Comparison of ENCODE assay signal across 10 mouse cellular contexts in the genomic region with DNA sequence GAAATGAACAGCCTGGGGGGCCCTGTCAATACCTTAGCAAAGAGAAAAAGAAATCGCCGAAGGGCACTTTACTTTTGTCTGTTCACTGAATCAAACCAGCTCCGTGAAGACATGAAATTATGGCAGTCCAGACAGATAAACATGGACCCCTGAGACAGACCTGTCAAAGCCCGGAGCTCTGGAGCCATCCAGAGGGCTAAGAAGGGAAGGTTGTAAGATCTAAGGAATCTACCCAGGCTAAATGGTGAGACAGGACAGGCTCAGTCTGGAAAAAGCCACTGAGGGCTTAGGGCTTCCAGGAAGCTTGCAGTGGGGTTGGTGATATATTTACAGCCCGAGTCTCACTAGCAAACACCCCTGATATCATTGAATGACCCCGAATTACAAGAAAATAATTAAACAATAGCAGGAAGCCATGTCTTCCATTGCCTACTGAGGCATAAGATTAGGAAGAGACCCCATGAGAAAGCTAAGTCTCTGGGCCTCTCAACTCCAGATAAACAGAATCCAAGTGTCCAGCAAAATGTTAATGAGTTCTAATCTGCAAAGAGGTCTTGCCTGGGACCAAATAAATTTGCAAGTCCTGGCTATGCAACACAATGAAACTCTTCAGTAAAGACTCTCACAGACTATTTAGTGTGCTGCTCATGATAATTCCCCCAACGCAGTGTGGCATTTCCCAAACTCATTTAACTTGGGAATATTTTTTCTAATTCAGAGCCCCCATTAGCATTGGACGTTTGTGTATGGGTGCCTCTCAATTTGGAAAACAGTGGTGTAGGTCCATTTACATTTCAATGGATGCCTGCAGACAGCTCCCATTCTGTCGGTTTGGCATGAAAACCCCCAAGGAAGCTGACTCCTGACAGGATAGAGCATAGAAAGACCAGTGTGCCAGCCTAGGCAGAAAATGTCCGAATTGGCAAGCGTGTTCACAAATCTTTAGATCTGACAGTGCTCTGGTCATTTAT.
A peak's percentile ranks its signal among the peaks of the same experiment; 100 is the strongest.
DNase-seq lines count a peak whose midpoint lies in the region; ATAC-seq lines count a peak whose summit lies in the region.
"Had no signal": no experiment of that assay in that cellular context is flagged by ENCODE, and none has a peak within 500 bp of the region (broad histone marks: within the 10 kb centered on the region; RNA-seq: fewer than 3 reads in every experiment).

No protein-coding gene starts in this region.

- peak; percentile 91 for ATAC-seq in hindbrain, embryonic 14.5 days (ENCODE audit: low FRiP score)
- ATAC-seq in midbrain, embryonic 12.5 days (ENCODE audit: low FRiP score, low read depth) = peak; percentile 92
- ATAC-seq in erythroid progenitor cell, adult 5-6 weeks (replicated peaks; ENCODE audit: low FRiP score, poor library complexity, severe bottlenecking) = no peak

- WGBS in hindbrain, embryonic 14.5 days = 12% methylated on average over 11 of the region's 11 CpGs
- WGBS in midbrain, embryonic 12.5 days = 9% methylated on average over 11 of the region's 11 CpGs

- no peak overlapping the region for H3K9ac ChIP-seq in hindbrain, embryonic 14.5 days
- H3K9ac ChIP-seq in midbrain, embryonic 12.5 days (replicated peaks) = no peak overlapping the region

- no peak overlapping the region for H3K4me3 ChIP-seq in hindbrain, embryonic 14.5 days (replicated peaks; ENCODE audit: low read length)
- no peak overlapping the region for H3K4me3 ChIP-seq in midbrain, embryonic 12.5 days

- no peaks in the 10 kb centered on the region for H3K36me3 ChIP-seq in hindbrain, embryonic 14.5 days (replicated peaks; ENCODE audit: control insufficient read depth, insufficient read depth)
- H3K36me3 ChIP-seq in midbrain, embryonic 12.5 days = no peaks in the 10 kb centered on the region

- H3K9me3 ChIP-seq in hindbrain, embryonic 14.5 days (ENCODE audit: control insufficient read depth, low read length) = no peaks in the 10 kb centered on the region
- H3K9me3 ChIP-seq in midbrain, embryonic 12.5 days = no peaks in the 10 kb centered on the region

- no peak overlapping the region for H3K4me2 ChIP-seq in hindbrain, embryonic 14.5 days (replicated peaks)
- H3K4me2 ChIP-seq in midbrain, embryonic 12.5 days (replicated peaks) = peak overlapping the region; percentile 2; the same call in 1 of the 2 replicates

- peak overlapping the region; percentile 78 for H3K27ac ChIP-seq in hindbrain, embryonic 14.5 days
- H3K27ac ChIP-seq in midbrain, embryonic 12.5 days (replicated peaks) = peak overlapping the region; percentile 81
- H3K27ac ChIP-seq: macrophage had no signal

- peak; percentile 38 for DNase-seq in left cerebral cortex, adult 11 months (ENCODE audit: low spot score)
- DNase-seq in left cerebral cortex, adult 18-20 months (ENCODE audit: low spot score in 2 of 2) = no peak
- peak; percentile 46 for DNase-seq in hindbrain, embryonic 14.5 days (ENCODE audit: low spot score)
- no peak for DNase-seq in lung, postnatal 10 days
- DNase-seq in thymus, postnatal 25 days = no peak
- no peak for DNase-seq in adipocyte (ENCODE audit: low spot score)
- DNase-seq: kidney, postnatal 10 days had no signal

- peaks cover 8% of the 10 kb centered on the region; the same call in 1 of the 2 replicates for H3K4me1 ChIP-seq in hindbrain, embryonic 14.5 days (replicated peaks; ENCODE audit: control insufficient read depth, insufficient read depth, low read length)
- peaks cover 24% of the 10 kb centered on the region for H3K4me1 ChIP-seq in midbrain, embryonic 12.5 days

- no peaks in the 10 kb centered on the region for H3K27me3 ChIP-seq in hindbrain, embryonic 14.5 days (ENCODE audit: control insufficient read depth, insufficient read depth, low read length)
- H3K27me3 ChIP-seq in midbrain, embryonic 12.5 days = peaks cover 6% of the 10 kb centered on the region; the same call in 1 of the 2 replicates

Comparison
In these comparisons a context has a peak if more than half of its experiments do, and no peak if none do; other contexts are left out.
1. DNase-seq: peak in left cerebral cortex, adult 11 months (single experiment) and hindbrain, embryonic 14.5 days (single experiment); none in left cerebral cortex, adult 18-20 months (0 of 2), lung, postnatal 10 days (single experiment), thymus, postnatal 25 days (single experiment) and adipocyte (single experiment).